Mouse (Mus musculus) common myeloid progenitor, adult 5-6 weeks (primary cell): ENCODE measurements around the gene Trim50. TPM values are rescaled to one million over a fixed set of nuclear protein-coding genes. Genes with fewer than 3 reads are reported as not detected.

ENCODE experiments used
- ATAC-seq: replicated peaks from 2 replicates; pipeline ENCODE4 v1.8.0; 2016; ENCODE audit warnings: low read depth, mild to moderate bottlenecking, moderate TSS enrichment, inconsistent platforms; ENCODE audit not compliant: poor library complexity, severe bottlenecking
- total RNA-seq: library from RNA; stranded (forward); fragments of 200-1000, 187-1606 nt; gene quantifications from 2 replicates; pipeline ENCODE4 v1.2.3, GENCODE M21; 2017

Trim50 gene
- total RNA-seq, result not detected in 2 replicates

- no peak for ATAC-seq
Observed at GRCm38 (mm10) chr5:135352995-135353394, at the start of gene Trim50. Trim50 (plus strand) TSS chr5:135353295.

- no peak for ATAC-seq
Observed at GRCm38 (mm10) chr5:135306321-135306965, 46.7 kb upstream of the Trim50 start.

GRCm38 (mm10) chr5:135316177-135316576 lies 36.9 kb upstream of the Trim50 start:
- ATAC-seq, result 0 out of 2 replicates have a peak, but pooled peaks have one; percentile 22

- no peak for ATAC-seq
Observed at GRCm38 (mm10) chr5:135319856-135320255, 33.2 kb upstream of the Trim50 start.

GRCm38 (mm10) chr5:135322197-135322596 lies 30.9 kb upstream of the Trim50 start:
- no peak for ATAC-seq

GRCm38 (mm10) chr5:135326121-135326659 lies 26.9 kb upstream of the Trim50 start:
- no peak for ATAC-seq

GRCm38 (mm10) chr5:135329471-135329870 lies 23.6 kb upstream of the Trim50 start:
- ATAC-seq, result no peak

GRCm38 (mm10) chr5:135330201-135330600 lies 22.9 kb upstream of the Trim50 start:
- ATAC-seq, result no peak

GRCm38 (mm10) chr5:135331161-135331560 lies 21.9 kb upstream of the Trim50 start:
- ATAC-seq, result no peak

- no peak for ATAC-seq
Observed at GRCm38 (mm10) chr5:135337575-135337974, 15.5 kb upstream of the Trim50 start.

- peak; percentile 82 for ATAC-seq
Observed at GRCm38 (mm10) chr5:135345989-135346388, 7.1 kb upstream of the Trim50 start.

- peak; percentile 48; the same call in 1 of the 2 replicates for ATAC-seq
Observed at GRCm38 (mm10) chr5:135346430-135346829, 6.7 kb upstream of the Trim50 start.

GRCm38 (mm10) chr5:135347511-135348011 lies 5.5 kb upstream of the Trim50 start:
- no peak for ATAC-seq

GRCm38 (mm10) chr5:135349862-135350261 lies 3.2 kb upstream of the Trim50 start, which contains the start of gene Fkbp6:
Fkbp6 (minus strand) TSS chr5:135350044.
- ATAC-seq, result no peak

GRCm38 (mm10) chr5:135351606-135352005 lies 1.5 kb upstream of the Trim50 start:
- ATAC-seq, result no peak

- peak; percentile 69; the same call in 1 of the 2 replicates for ATAC-seq
Observed at GRCm38 (mm10) chr5:135353564-135353963, 469 bp downstream of the Trim50 start.

GRCm38 (mm10) chr5:135356090-135356489 lies 3.0 kb downstream of the Trim50 start:
- no peak for ATAC-seq

GRCm38 (mm10) chr5:135357556-135357955 lies 4.5 kb downstream of the Trim50 start:
- no peak for ATAC-seq

GRCm38 (mm10) chr5:135359772-135360171 lies 6.7 kb downstream of the Trim50 start:
- ATAC-seq, result no peak

- no peak for ATAC-seq
Observed at GRCm38 (mm10) chr5:135362572-135362971, 9.5 kb downstream of the Trim50 start.

- ATAC-seq, result peak; percentile 84
Observed at GRCm38 (mm10) chr5:135363540-135363939, 10.4 kb downstream of the Trim50 start.

GRCm38 (mm10) chr5:135367841-135368240 lies 14.7 kb downstream of the Trim50 start:
- no peak for ATAC-seq
